Mouse (Mus musculus) stomach, embryonic 16.5 days (tissue): ENCODE measurements around the gene Itpripl2. TPM values are rescaled to one million over a fixed set of nuclear protein-coding genes. Genes with fewer than 3 reads are reported as not detected.

Experiments
- ATAC-seq: fragments of 200-750 bp; cut with Nextera tagmentation; 2 replicates; pipeline ENCODE4 v1.8.0; 2017; ENCODE audit warnings: moderate number of reproducible peaks, moderate TSS enrichment; ENCODE audit not compliant: insufficient read depth, low FRiP score
- H3K27ac ChIP-seq: fragments of 300-500 bp; sonication (generic); 2 replicates; pipeline ENCODE4 v1.5.1; 2014; ENCODE audit warnings: low read length
- H3K27me3 ChIP-seq: fragments of 300-500 bp; sonication (generic); 2 replicates; pipeline ENCODE4 v1.6.1; 2014; ENCODE audit warnings: low read length, control low read depth, mixed read lengths; ENCODE audit not compliant: control insufficient read depth, insufficient read depth
- H3K36me3 ChIP-seq: fragments of 300-500 bp; sonication (generic); 2 replicates; pipeline ENCODE4 v1.6.1; 2014; ENCODE audit warnings: low read length; ENCODE audit not compliant: control insufficient read depth, insufficient read depth
- H3K4me1 ChIP-seq: fragments of 300-500 bp; sonication (generic); 2 replicates; pipeline ENCODE4 v1.6.1; 2014; ENCODE audit warnings: low read length, control low read depth, mixed read lengths; ENCODE audit not compliant: control insufficient read depth, insufficient read depth
- H3K4me2 ChIP-seq: fragments of 300-500 bp; sonication (generic); 2 replicates; pipeline ENCODE4 v1.6.1; 2014; ENCODE audit warnings: low read depth, low read length, mixed read lengths
- H3K4me3 ChIP-seq: fragments of 300-500 bp; sonication (generic); replicated peaks from 2 replicates; pipeline ENCODE4 v1.5.1; 2014; ENCODE audit warnings: mild to moderate bottlenecking, low read length
- H3K9ac ChIP-seq: fragments of 300-500 bp; sonication (generic); 2 replicates; pipeline ENCODE4 v1.6.1; 2014; ENCODE audit warnings: low read length
- H3K9me3 ChIP-seq: fragments of 300-500 bp; sonication (generic); replicated peaks from 2 replicates; pipeline ENCODE4 v1.6.1; 2016; ENCODE audit warnings: low read length, control low read depth; ENCODE audit not compliant: control insufficient read depth
- WGBS: fragments of 180-500 bp; shearing (Covaris S2); extraction: QIAGEN DNeasy Blood & Tissue Kit; methylation state at CpG from one replicate; pipeline ENCODE4 v1.1.7; 2014; 5-methylcytosine and 5-hydroxymethylcytosine counted together
- polyA plus RNA-seq: library from polyadenylated mRNA; unstranded; fragments of >200 nt; fragmentation: Nextera tagmentation; extraction: Ambion mirVana; gene quantifications from 2 replicates; pipeline ENCODE4 v1.2.1, GENCODE M21; 2015

The Itpripl2 gene
- polyA plus RNA-seq, 1 experiment from 2014 or later: 5.4 TPM

GRCm38 (mm10) chr7:118478835-118479312 lies 12.9 kb downstream of the Itpripl2 start:
- Histone ChIP-seq H3K27me3 (no peaks in the 10 kb centered on the region), H3K27ac (peak overlapping the region; percentile 1; the same call in 1 of the 2 replicates), H3K36me3 (no peaks in the 10 kb centered on the region), H3K9ac (no peak overlapping the region), H3K4me2 (no peak overlapping the region), H3K4me1 (peaks cover 4% of the 10 kb centered on the region; the same call in 1 of the 2 replicates), H3K9me3 (no peaks in the 10 kb centered on the region), H3K4me3 (no peak overlapping the region)
- WGBS: 23% methylated on average over 3 of the region's 3 CpGs
- peak; percentile 56; the same call in 1 of the 2 replicates for ATAC-seq

GRCm38 (mm10) chr7:118476428-118476827 lies 15.3 kb downstream of the Itpripl2 start:
- no peak overlapping the region for H3K4me3 ChIP-seq
- 61% methylated on average over 5 of the region's 5 CpGs for WGBS
- H3K4me1 ChIP-seq: peaks cover 4% of the 10 kb centered on the region; the same call in 1 of the 2 replicates
- no peaks in the 10 kb centered on the region for H3K9me3 ChIP-seq
- no peak overlapping the region for H3K9ac ChIP-seq
- no peaks in the 10 kb centered on the region for H3K36me3 ChIP-seq
- H3K4me2 ChIP-seq: no peak overlapping the region
- H3K27ac ChIP-seq: no peak overlapping the region
- no peaks in the 10 kb centered on the region for H3K27me3 ChIP-seq
- no peak for ATAC-seq

- no peaks in the 10 kb centered on the region for H3K27me3 ChIP-seq
- no peak overlapping the region for H3K4me3 ChIP-seq
- H3K4me1 ChIP-seq: peaks cover 7% of the 10 kb centered on the region; the same call in 1 of the 2 replicates
- no peaks in the 10 kb centered on the region for H3K36me3 ChIP-seq
- no peak overlapping the region for H3K4me2 ChIP-seq
- peak; percentile 39; the same call in 1 of the 2 replicates for ATAC-seq
- H3K9me3 ChIP-seq: no peaks in the 10 kb centered on the region
- WGBS: 82% methylated on average over 7 of the region's 7 CpGs
- no peak overlapping the region for H3K9ac ChIP-seq
- no peak overlapping the region for H3K27ac ChIP-seq
Measured at GRCm38 (mm10) chr7:118475008-118475705, 16.6 kb downstream of the Itpripl2 start.

- H3K9ac ChIP-seq: no peak overlapping the region
- WGBS: 87% methylated on average over 1 of the region's 1 CpGs
- no peak overlapping the region for H3K4me3 ChIP-seq
- H3K27ac ChIP-seq: no peak overlapping the region
- H3K27me3 ChIP-seq: no peaks in the 10 kb centered on the region
- H3K4me1 ChIP-seq: peaks cover 4% of the 10 kb centered on the region; the same call in 1 of the 2 replicates
- H3K36me3 ChIP-seq: no peaks in the 10 kb centered on the region
- no peaks in the 10 kb centered on the region for H3K9me3 ChIP-seq
- no peak overlapping the region for H3K4me2 ChIP-seq
- no peak for ATAC-seq
Measured at GRCm38 (mm10) chr7:118472886-118473285, 18.9 kb downstream of the Itpripl2 start.

GRCm38 (mm10) chr7:118468060-118468459 lies 23.7 kb downstream of the Itpripl2 start:
- Histone ChIP-seq H3K4me2 (no peak overlapping the region), H3K36me3 (no peaks in the 10 kb centered on the region), H3K4me1 (peaks cover 9% of the 10 kb centered on the region; the same call in 1 of the 2 replicates), H3K27ac (no peak overlapping the region), H3K27me3 (no peaks in the 10 kb centered on the region), H3K4me3 (no peak overlapping the region), H3K9me3 (no peaks in the 10 kb centered on the region), H3K9ac (no peak overlapping the region)
- ATAC-seq: no peak
- 84% methylated on average over 3 of the region's 3 CpGs for WGBS

- Histone ChIP-seq H3K4me2 (no peak overlapping the region), H3K9me3 (no peaks in the 10 kb centered on the region), H3K27ac (no peak overlapping the region), H3K4me1 (peaks cover 22% of the 10 kb centered on the region), H3K27me3 (no peaks in the 10 kb centered on the region), H3K4me3 (no peak overlapping the region), H3K36me3 (no peaks in the 10 kb centered on the region), H3K9ac (no peak overlapping the region)
- ATAC-seq: no peak
- WGBS: 35% methylated on average over 4 of the region's 4 CpGs
Measured at GRCm38 (mm10) chr7:118464432-118464831, 27.3 kb downstream of the Itpripl2 start.

GRCm38 (mm10) chr7:118462818-118463762 lies 28.7 kb downstream of the Itpripl2 start:
- peak overlapping the region; percentile 27; the same call in 1 of the 2 replicates for H3K27ac ChIP-seq
- 46% methylated on average over 11 of the region's 11 CpGs for WGBS

GRCm38 (mm10) chr7:118461400-118462136 lies 30.2 kb downstream of the Itpripl2 start:
- ATAC-seq: no peak

More at GRCm38 (mm10) chr7:118462818-118463762, 28.7 kb downstream of the Itpripl2 start:
- Histone ChIP-seq H3K27me3 (no peaks in the 10 kb centered on the region), H3K4me2 (no peak overlapping the region), H3K9me3 (no peaks in the 10 kb centered on the region), H3K4me1 (peaks cover 22% of the 10 kb centered on the region), H3K36me3 (no peaks in the 10 kb centered on the region), H3K9ac (no peak overlapping the region), H3K4me3 (no peak overlapping the region)
- ATAC-seq: no peak

More at GRCm38 (mm10) chr7:118461400-118462136, 30.2 kb downstream of the Itpripl2 start:
- no peak overlapping the region for H3K27ac ChIP-seq
- H3K9me3 ChIP-seq: no peaks in the 10 kb centered on the region
- no peak overlapping the region for H3K4me3 ChIP-seq
- no peaks in the 10 kb centered on the region for H3K27me3 ChIP-seq
- H3K4me2 ChIP-seq: no peak overlapping the region
- no peaks in the 10 kb centered on the region for H3K36me3 ChIP-seq
- 36% methylated on average over 16 of the region's 16 CpGs for WGBS
- H3K4me1 ChIP-seq: peaks cover 22% of the 10 kb centered on the region
- no peak overlapping the region for H3K9ac ChIP-seq
